Mouse (Mus musculus) small intestine, adult 2 months (tissue): ENCODE data around the gene Acsl4.

Source experiments
- CTCF ChIP-seq: fragments of 200-500 bp; IDR thresholded peaks from 2 replicates; pipeline ENCODE4 v1.5.1; 2012; ENCODE audit warnings: low read depth, mild to moderate bottlenecking, control low read depth, inconsistent platforms, low read length, moderate library complexity, mixed read lengths; ENCODE audit not compliant: insufficient replicate concordance, insufficient read length; ENCODE audit errors: extremely low read depth
- POLR2A ChIP-seq: fragments of 200-500 bp; IDR thresholded peaks from 2 replicates; pipeline ENCODE4 v1.6.1; 2012; ENCODE audit warnings: low read depth, mild to moderate bottlenecking, control low read depth, inconsistent platforms, low read length, moderate library complexity

- TF ChIP-seq CTCF (no peak), POLR2A (no peak)
Observed at GRCm38 (mm10) chrX:142427111-142427510, 36.8 kb upstream of the Acsl4 start.
